Mouse (Mus musculus) forebrain, embryonic 10.5 days (tissue): ENCODE results near the gene Ctu1. TPM values are rescaled to one million over a fixed set of nuclear protein-coding genes. Genes with fewer than 3 reads are reported as not detected.

Source experiments
- DNase-seq: peaks from one replicate; pipeline ENCODE4 v3.0.0-alpha.2; 2017; ENCODE audit warnings: low spot score; ENCODE audit errors: extremely low spot score
- H3K27ac ChIP-seq: fragments of 300-500 bp; sonication (generic); 2 replicates; pipeline ENCODE4 v1.5.1; 2016; ENCODE audit warnings: mild to moderate bottlenecking
- H3K27me3 ChIP-seq: fragments of 300-500 bp; sonication (generic); 2 replicates; pipeline ENCODE4 v1.6.1; 2016; ENCODE audit warnings: mild to moderate bottlenecking; ENCODE audit not compliant: poor library complexity, severe bottlenecking
- H3K36me3 ChIP-seq: fragments of 300-500 bp; sonication (generic); replicated peaks from 2 replicates; pipeline ENCODE4 v1.6.1; 2016; ENCODE audit warnings: mild to moderate bottlenecking, moderate library complexity
- H3K4me1 ChIP-seq: fragments of 300-500 bp; sonication (generic); 2 replicates; pipeline ENCODE4 v1.6.1; 2016
- H3K4me3 ChIP-seq: fragments of 300-500 bp; sonication (generic); 2 replicates; pipeline ENCODE4 v1.5.1; 2016; ENCODE audit warnings: mild to moderate bottlenecking, moderate library complexity
- H3K9me3 ChIP-seq: fragments of 300-500 bp; sonication (generic); 2 replicates; pipeline ENCODE4 v1.6.1; 2016; ENCODE audit warnings: mild to moderate bottlenecking, moderate library complexity
- WGBS: fragments of 180-500 bp; shearing (Covaris S2); methylation state at CpG from one replicate; pipeline ENCODE4 v1.1.7; 2016; 5-methylcytosine and 5-hydroxymethylcytosine counted together
- polyA plus RNA-seq: library from polyadenylated mRNA; unstranded; fragments of >200 nt; fragmentation: Nextera tagmentation; extraction: Ambion mirVana; gene quantifications from 2 replicates; pipeline ENCODE4 v1.2.1, GENCODE M21; 2016

Gene Ctu1
- polyA plus RNA-seq, 1 experiment from 2014 or later = 18.4 TPM

GRCm38 (mm10) chr7:43710031-43710430 is 38.2 kb downstream of the Ctu1 start:
- Histone ChIP-seq H3K36me3 (no peaks in the 10 kb centered on the region), H3K9me3 (no peaks in the 10 kb centered on the region)

GRCm38 (mm10) chr7:43712267-43712666 is 40.5 kb downstream of the Ctu1 start, which contains the start of gene Klk13:
Klk13 (plus strand) TSS chr7:43712567.
- no peak for DNase-seq
- Histone ChIP-seq H3K4me3 (peak within 1 kb of the TSS; percentile 27), H3K27me3 (peaks cover 7% of the 10 kb centered on the region; the same call in 1 of the 2 replicates), H3K4me1 (peaks cover 18% of the 10 kb centered on the region), H3K36me3 (no peaks in the 10 kb centered on the region), H3K9me3 (no peaks in the 10 kb centered on the region), H3K27ac (no peak within 1 kb of the TSS)
- 55% methylated on average over 4 of the region's 4 CpGs for WGBS

More at GRCm38 (mm10) chr7:43710031-43710430, 38.2 kb downstream of the Ctu1 start:
- H3K4me1 ChIP-seq = peaks cover 18% of the 10 kb centered on the region
- DNase-seq = no peak
- H3K27me3 ChIP-seq = peaks cover 7% of the 10 kb centered on the region; the same call in 1 of the 2 replicates
- 89% methylated on average over 3 of the region's 3 CpGs for WGBS
- H3K4me3 ChIP-seq = no peak overlapping the region
- no peak overlapping the region for H3K27ac ChIP-seq

GRCm38 (mm10) chr7:43712917-43713316 is 41.1 kb downstream of the Ctu1 start:
- DNase-seq = no peak
- H3K27me3 ChIP-seq = peaks cover 7% of the 10 kb centered on the region; the same call in 1 of the 2 replicates
- no peaks in the 10 kb centered on the region for H3K36me3 ChIP-seq
- H3K4me1 ChIP-seq = peaks cover 18% of the 10 kb centered on the region
- H3K4me3 ChIP-seq = peak overlapping the region; percentile 27
- H3K27ac ChIP-seq = no peak overlapping the region
- no peaks in the 10 kb centered on the region for H3K9me3 ChIP-seq
- WGBS = 7% methylated on average over 9 of the region's 9 CpGs

DNA sequence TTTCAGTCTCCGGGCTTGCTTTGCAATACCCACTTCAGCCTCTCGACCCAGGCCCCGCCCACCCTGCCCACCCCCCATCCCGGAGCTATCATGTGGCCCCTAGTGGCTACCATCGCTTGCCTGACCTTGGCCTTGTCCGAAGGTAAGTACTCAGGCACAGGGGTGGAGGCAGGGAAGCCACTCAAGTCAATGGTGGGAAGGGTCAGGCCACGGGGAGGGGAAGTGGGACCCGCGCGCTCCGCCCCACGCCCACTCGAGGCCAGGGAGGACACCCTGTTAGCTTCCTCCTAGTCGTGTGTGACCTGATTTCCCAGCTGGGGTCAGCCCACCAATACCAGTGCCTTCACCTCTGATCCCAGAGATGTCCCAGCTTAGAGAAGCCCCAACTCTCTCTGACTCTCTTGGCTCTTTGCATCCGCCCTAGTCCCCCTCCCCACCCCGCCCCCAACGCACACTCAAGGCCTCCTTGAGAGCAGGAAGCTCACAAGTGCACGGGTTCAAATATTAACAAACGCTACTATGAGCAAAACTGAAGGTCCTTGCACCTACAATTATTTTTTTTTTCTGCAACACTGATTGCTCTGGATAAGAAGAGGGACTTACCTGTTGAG is 42.0 kb downstream of the Ctu1 start:
- H3K4me3 ChIP-seq = peak overlapping the region; percentile 27; the same call in 1 of the 2 replicates
- H3K27ac ChIP-seq = no peak overlapping the region
- H3K9me3 ChIP-seq = no peaks in the 10 kb centered on the region
- no peaks in the 10 kb centered on the region for H3K36me3 ChIP-seq
- peaks cover 18% of the 10 kb centered on the region for H3K4me1 ChIP-seq
- 7% methylated on average over 19 of the region's 19 CpGs for WGBS
- no peak for DNase-seq
- H3K27me3 ChIP-seq = peaks cover 7% of the 10 kb centered on the region; the same call in 1 of the 2 replicates

Other genes starting within 250 kb of the Ctu1 start
- gene Lim2, start 244.3 kb upstream of the Ctu1 start, polyA plus RNA-seq = not detected in 2 replicates
- gene Nkg7, start 234.9 kb upstream of the Ctu1 start, polyA plus RNA-seq = not detected in 2 replicates
- gene Cldnd2, start 231.2 kb upstream of the Ctu1 start, polyA plus RNA-seq = not detected in 2 replicates
- gene Etfb, start 227.9 kb upstream of the Ctu1 start, polyA plus RNA-seq = 249 TPM in 2 replicates
- gene Gm45233, start 227.9 kb upstream of the Ctu1 start, polyA plus RNA-seq = 0.31 and 0.50 TPM in 2 replicates
- 2.1 and 2.7 TPM in 2 replicates for gene Vsig10l, start 208.9 kb upstream of the Ctu1 start, polyA plus RNA-seq
- gene Iglon5, start 181.9 kb upstream of the Ctu1 start, polyA plus RNA-seq = 0.80 and 1.1 TPM in 2 replicates
- not detected in 2 replicates for gene 4931406B18Rik, start 166.1 kb upstream of the Ctu1 start, polyA plus RNA-seq
- gene Cd33, start 127.6 kb upstream of the Ctu1 start, polyA plus RNA-seq = 0.70 and 0.86 TPM in 2 replicates
- 4.8 and 5.1 TPM in 2 replicates for gene Zfp658, start 109.8 kb upstream of the Ctu1 start, polyA plus RNA-seq
- 14.6 and 15.3 TPM in 2 replicates for gene Zfp719, start 92.4 kb upstream of the Ctu1 start, polyA plus RNA-seq
- 1.5 and 2.3 TPM in 2 replicates for gene Zfp819, start 64.8 kb upstream of the Ctu1 start, polyA plus RNA-seq
- not detected in 2 replicates for gene Ceacam18, start 37.3 kb upstream of the Ctu1 start, polyA plus RNA-seq
- gene Siglece, start 11.9 kb upstream of the Ctu1 start, polyA plus RNA-seq = 0.21 and 0.22 TPM in 2 replicates
- gene Klk14, start 18.4 kb downstream of the Ctu1 start, polyA plus RNA-seq = not detected in 2 replicates
- 0.29 and 0.64 TPM in 2 replicates for gene Klk13, start 40.6 kb downstream of the Ctu1 start, polyA plus RNA-seq
- not detected in 2 replicates for gene Klk12, start 96.9 kb downstream of the Ctu1 start, polyA plus RNA-seq
- gene Klk11, start 102.6 kb downstream of the Ctu1 start, polyA plus RNA-seq = 0.11 TPM in 1 of 2 replicates, not detected in the other
- gene Klk10, start 109.0 kb downstream of the Ctu1 start, polyA plus RNA-seq = 0.11 and 0.43 TPM in 2 replicates
- gene Klk9, start 119.9 kb downstream of the Ctu1 start, polyA plus RNA-seq = not detected in 2 replicates
- 12.6 and 12.8 TPM in 2 replicates for gene Klk8, start 125.6 kb downstream of the Ctu1 start, polyA plus RNA-seq
- gene Klk7, start 139.3 kb downstream of the Ctu1 start, polyA plus RNA-seq = not detected in 2 replicates
- gene Klk6, start 152.5 kb downstream of the Ctu1 start, polyA plus RNA-seq = not detected in 2 replicates
- 0.19 and 0.30 TPM in 2 replicates for gene Klk5, start 170.0 kb downstream of the Ctu1 start, polyA plus RNA-seq
- gene Klk4, start 209.1 kb downstream of the Ctu1 start, polyA plus RNA-seq = not detected in 2 replicates